Mouse (Mus musculus) liver, embryonic 16.5 days (tissue): ENCODE measurements around the gene Phf23. TPM values are rescaled to one million over a fixed set of nuclear protein-coding genes. Genes with fewer than 3 reads are reported as not detected.

ENCODE experiments used
- ATAC-seq: fragments of 200-750 bp; cut with Nextera tagmentation; 2 replicates; pipeline ENCODE4 v1.8.0; 2017; ENCODE audit warnings: low read depth, mild to moderate bottlenecking, moderate number of reproducible peaks, moderate library complexity
- H3K27ac ChIP-seq: fragments of 300-500 bp; sonication (generic); 2 replicates; pipeline ENCODE4 v1.5.1; 2014; ENCODE audit warnings: mild to moderate bottlenecking, low read length
- H3K27me3 ChIP-seq: fragments of 300-500 bp; sonication (generic); 2 replicates; pipeline ENCODE4 v1.6.1; 2014; ENCODE audit warnings: low read depth, low read length, mixed read lengths; ENCODE audit not compliant: control insufficient read depth, insufficient read depth
- H3K36me3 ChIP-seq: fragments of 300-500 bp; sonication (generic); 2 replicates; pipeline ENCODE4 v1.6.1; 2014; ENCODE audit warnings: mild to moderate bottlenecking; ENCODE audit not compliant: control insufficient read depth, insufficient read depth
- H3K4me1 ChIP-seq: fragments of 300-500 bp; sonication (generic); 2 replicates; pipeline ENCODE4 v1.6.1; 2014; ENCODE audit warnings: low read depth, low read length, mixed read lengths; ENCODE audit not compliant: control insufficient read depth
- H3K4me2 ChIP-seq: fragments of 300-500 bp; sonication (generic); 2 replicates; pipeline ENCODE4 v1.6.1; 2014; ENCODE audit warnings: low read depth, low read length, mixed read lengths
- H3K4me3 ChIP-seq: fragments of 300-500 bp; sonication (generic); 2 replicates; pipeline ENCODE4 v1.5.1; 2014; ENCODE audit warnings: low read depth, mild to moderate bottlenecking, low read length
- H3K9ac ChIP-seq: fragments of 300-500 bp; sonication (generic); 2 replicates; pipeline ENCODE4 v1.6.1; 2014; ENCODE audit warnings: low read depth, low read length
- H3K9me3 ChIP-seq: fragments of 300-500 bp; sonication (generic); replicated peaks from 2 replicates; pipeline ENCODE4 v1.6.1; 2016; ENCODE audit warnings: low read length; ENCODE audit not compliant: control insufficient read depth
- WGBS: fragments of 180-500 bp; shearing (Covaris S2); extraction: QIAGEN DNeasy Blood & Tissue Kit; methylation state at CpG from one replicate; pipeline ENCODE4 v1.1.7; 2014; ENCODE audit not compliant: insufficient replicate concordance; 5-methylcytosine and 5-hydroxymethylcytosine counted together
- polyA plus RNA-seq: library from polyadenylated mRNA; unstranded; fragments of >200 nt; fragmentation: Nextera tagmentation; extraction: Ambion mirVana; gene quantifications from 2 replicates; pipeline ENCODE4 v1.2.1, GENCODE M21; 2015

The Phf23 gene
- polyA plus RNA-seq, 1 experiment from 2014 or later: 17.5 TPM

GRCm38 (mm10) chr11:69981141-69981762 lies 14.3 kb upstream of the Phf23 start, which contains the start of gene Ctdnep1:
Gene Ctdnep1, plus strand, starts transcription at chr11:69981156.
- H3K36me3 ChIP-seq: peaks cover 18% of the 10 kb centered on the region
- under 1% methylated on average over 42 of the region's 43 CpGs for WGBS

DNA sequence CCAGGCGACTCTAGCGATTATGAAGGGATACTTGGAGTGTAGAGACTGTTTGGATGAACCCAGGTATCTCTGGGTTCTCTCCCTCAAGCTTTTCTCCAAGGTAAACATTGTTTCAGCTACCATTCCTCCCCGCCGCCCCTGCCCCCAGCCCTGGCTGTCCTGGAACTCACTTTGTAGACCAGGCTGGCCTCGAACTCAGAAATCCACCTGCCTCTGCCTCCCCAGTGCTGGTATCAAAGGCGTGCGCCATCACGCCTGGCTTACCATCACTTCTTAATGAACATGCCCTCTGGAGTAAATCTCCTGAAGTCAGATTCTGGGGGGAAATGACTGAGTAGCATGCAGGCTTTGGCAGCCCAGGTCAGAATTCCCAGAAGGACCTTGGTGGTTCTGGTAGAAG lies 13.4 kb upstream of the Phf23 start, which contains the start of gene Elp5:
Gene Elp5 (minus strand): TSS at position 293 of the 400 bp plus-strand sequence.
- Histone ChIP-seq H3K4me1 (peaks cover 25% of the 10 kb centered on the region), H3K27ac (peak within 1 kb of the TSS; percentile 97), H3K27me3 (no peaks in the 10 kb centered on the region), H3K9me3 (no peaks in the 10 kb centered on the region), H3K36me3 (peaks cover 21% of the 10 kb centered on the region), H3K4me3 (peak within 1 kb of the TSS; percentile 81), H3K4me2 (peak within 1 kb of the TSS; percentile 87), H3K9ac (peak within 1 kb of the TSS; percentile 96)
- WGBS: 44% methylated on average over 8 of the region's 8 CpGs
- no peak for ATAC-seq

More at GRCm38 (mm10) chr11:69981141-69981762, 14.3 kb upstream of the Phf23 start, which contains the start of gene Ctdnep1:
- peak within 1 kb of the TSS; percentile 97 for H3K27ac ChIP-seq
- no peaks in the 10 kb centered on the region for H3K27me3 ChIP-seq
- H3K4me3 ChIP-seq: peak within 1 kb of the TSS; percentile 81
- peak; percentile 0; the same call in 1 of the 2 replicates for ATAC-seq
- peaks cover 25% of the 10 kb centered on the region for H3K4me1 ChIP-seq
- H3K4me2 ChIP-seq: peak within 1 kb of the TSS; percentile 87
- H3K9ac ChIP-seq: peak within 1 kb of the TSS; percentile 96
- no peaks in the 10 kb centered on the region for H3K9me3 ChIP-seq

DNA sequence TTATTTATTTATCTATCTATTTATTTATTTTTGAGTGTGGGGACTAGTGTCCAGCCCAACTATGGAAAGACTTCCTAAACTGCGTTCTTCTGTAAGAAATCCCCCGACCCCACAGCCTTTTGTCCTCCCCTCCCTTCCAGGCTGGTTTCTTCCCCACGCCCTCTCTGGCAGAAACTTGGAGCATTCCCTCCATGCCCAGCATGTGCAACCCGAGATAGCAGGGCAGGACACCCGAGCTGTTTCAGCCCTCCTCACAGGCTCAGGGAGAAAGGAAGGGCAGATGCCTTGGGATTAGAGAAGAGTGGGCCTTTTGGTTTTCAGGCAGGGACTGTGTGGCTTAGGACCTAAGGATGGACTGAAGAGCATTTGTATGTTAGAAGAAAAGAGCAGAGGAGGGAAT lies 12.7 kb upstream of the Phf23 start:
- 32% methylated on average over 5 of the region's 5 CpGs for WGBS
- H3K9ac ChIP-seq: peak overlapping the region; percentile 96
- H3K4me3 ChIP-seq: peak overlapping the region; percentile 81
- H3K27me3 ChIP-seq: no peaks in the 10 kb centered on the region
- peak overlapping the region; percentile 87 for H3K4me2 ChIP-seq
- peak overlapping the region; percentile 8; the same call in 1 of the 2 replicates for H3K27ac ChIP-seq
- no peak for ATAC-seq
- H3K4me1 ChIP-seq: peaks cover 25% of the 10 kb centered on the region
- peaks cover 26% of the 10 kb centered on the region for H3K36me3 ChIP-seq
- no peaks in the 10 kb centered on the region for H3K9me3 ChIP-seq

DNA sequence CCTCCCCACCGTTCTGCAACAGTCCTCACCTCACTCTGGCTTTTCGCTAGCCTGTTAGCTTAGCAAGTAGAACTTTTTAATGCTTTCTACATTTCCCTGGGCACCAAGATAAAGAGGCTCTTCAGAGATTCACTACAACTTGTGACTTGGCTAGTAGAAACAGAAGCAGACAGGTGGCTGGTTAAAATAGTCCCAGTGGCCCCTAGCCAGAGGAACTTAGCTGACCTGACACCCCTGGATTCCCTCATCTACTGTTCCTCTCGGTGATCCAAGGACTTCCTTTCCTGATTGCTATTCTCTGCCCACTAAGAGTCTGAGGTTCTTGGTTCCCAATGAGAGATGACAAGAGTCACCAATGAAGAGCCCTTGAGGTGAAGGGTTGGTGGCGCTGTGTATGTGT lies 12.2 kb upstream of the Phf23 start:
- ATAC-seq: no peak
- Histone ChIP-seq H3K9me3 (no peaks in the 10 kb centered on the region), H3K9ac (no peak overlapping the region), H3K4me1 (peaks cover 25% of the 10 kb centered on the region), H3K4me3 (no peak overlapping the region), H3K27me3 (no peaks in the 10 kb centered on the region), H3K27ac (no peak overlapping the region), H3K4me2 (peak overlapping the region; percentile 87; the same call in 1 of the 2 replicates), H3K36me3 (peaks cover 25% of the 10 kb centered on the region)
- 68% methylated on average over 4 of the region's 4 CpGs for WGBS

DNA sequence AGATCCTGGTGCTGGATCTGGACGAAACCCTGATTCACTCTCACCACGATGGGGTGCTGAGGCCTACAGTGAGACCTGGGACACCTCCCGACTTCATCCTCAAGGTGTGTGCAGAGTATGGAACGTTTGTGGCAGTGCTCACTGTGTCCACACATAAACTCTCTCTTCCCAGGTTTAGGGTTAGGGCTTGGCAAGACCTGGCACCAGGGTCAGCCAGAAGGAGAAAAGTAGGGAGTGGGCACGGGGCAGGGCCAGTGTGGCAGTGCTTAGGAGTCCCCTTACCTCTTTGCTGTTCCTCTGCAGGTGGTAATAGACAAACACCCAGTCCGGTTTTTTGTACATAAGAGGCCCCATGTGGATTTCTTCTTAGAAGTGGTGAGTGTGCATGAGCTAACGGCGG lies 11.1 kb upstream of the Phf23 start:
- Histone ChIP-seq H3K27me3 (no peaks in the 10 kb centered on the region), H3K36me3 (peaks cover 34% of the 10 kb centered on the region), H3K4me1 (peaks cover 20% of the 10 kb centered on the region), H3K9ac (no peak overlapping the region), H3K4me2 (no peak overlapping the region), H3K9me3 (no peaks in the 10 kb centered on the region), H3K27ac (no peak overlapping the region), H3K4me3 (no peak overlapping the region)
- no peak for ATAC-seq
- 80% methylated on average over 8 of the region's 8 CpGs for WGBS

- ATAC-seq: no peak
- 89% methylated on average over 8 of the region's 8 CpGs for WGBS
- Histone ChIP-seq H3K4me3 (no peak overlapping the region), H3K4me1 (peaks cover 24% of the 10 kb centered on the region), H3K4me2 (no peak overlapping the region), H3K27ac (peak overlapping the region; percentile 99), H3K9ac (no peak overlapping the region), H3K36me3 (peaks cover 39% of the 10 kb centered on the region), H3K9me3 (no peaks in the 10 kb centered on the region), H3K27me3 (no peaks in the 10 kb centered on the region)
Measured at GRCm38 (mm10) chr11:69989949-69990348, 5.6 kb upstream of the Phf23 start.

GRCm38 (mm10) chr11:69990850-69991691 lies 4.5 kb upstream of the Phf23 start, which contains the start of gene Gabarap:
Gene Gabarap, plus strand, starts transcription at chr11:69991143.
- Histone ChIP-seq H3K4me1 (peaks cover 24% of the 10 kb centered on the region), H3K4me3 (peak within 1 kb of the TSS; percentile 79), H3K9ac (peak within 1 kb of the TSS; percentile 88), H3K27me3 (no peaks in the 10 kb centered on the region), H3K4me2 (peak within 1 kb of the TSS; percentile 97), H3K9me3 (no peaks in the 10 kb centered on the region), H3K27ac (peak within 1 kb of the TSS; percentile 99), H3K36me3 (peaks cover 33% of the 10 kb centered on the region)
- under 1% methylated on average over 40 of the region's 40 CpGs for WGBS
- ATAC-seq: peak; percentile 72

GRCm38 (mm10) chr11:69991711-69992110 lies 3.9 kb upstream of the Phf23 start:
- Histone ChIP-seq H3K27me3 (no peaks in the 10 kb centered on the region), H3K36me3 (peaks cover 28% of the 10 kb centered on the region), H3K9ac (peak overlapping the region; percentile 88), H3K27ac (peak overlapping the region; percentile 99), H3K9me3 (no peaks in the 10 kb centered on the region), H3K4me3 (peak overlapping the region; percentile 79), H3K4me2 (peak overlapping the region; percentile 97), H3K4me1 (peaks cover 24% of the 10 kb centered on the region)
- peak; percentile 17 for ATAC-seq
- 0% methylated on average over 15 of the region's 15 CpGs for WGBS
